Mouse (Mus musculus) E14TG2a.4 (cell line): Measurements from ENCODE around the gene Zkscan5.
A peak's percentile ranks its signal among the peaks of the same experiment; 100 is the strongest.

Source experiments
- CTCF ChIP-seq: conservative IDR thresholded peaks from 2 replicates; pipeline ENCODE4 v1.5.1; 2014; ENCODE audit warnings: low read length
- NANOG ChIP-seq: IDR thresholded peaks from 2 replicates; pipeline ENCODE4 v1.6.1; 2014; ENCODE audit warnings: borderline replicate concordance, low read length, mixed read lengths
- POU5F1 ChIP-seq: IDR thresholded peaks from 2 replicates; pipeline ENCODE4 v1.6.1; 2014; ENCODE audit warnings: low read length, borderline replicate concordance

DNA sequence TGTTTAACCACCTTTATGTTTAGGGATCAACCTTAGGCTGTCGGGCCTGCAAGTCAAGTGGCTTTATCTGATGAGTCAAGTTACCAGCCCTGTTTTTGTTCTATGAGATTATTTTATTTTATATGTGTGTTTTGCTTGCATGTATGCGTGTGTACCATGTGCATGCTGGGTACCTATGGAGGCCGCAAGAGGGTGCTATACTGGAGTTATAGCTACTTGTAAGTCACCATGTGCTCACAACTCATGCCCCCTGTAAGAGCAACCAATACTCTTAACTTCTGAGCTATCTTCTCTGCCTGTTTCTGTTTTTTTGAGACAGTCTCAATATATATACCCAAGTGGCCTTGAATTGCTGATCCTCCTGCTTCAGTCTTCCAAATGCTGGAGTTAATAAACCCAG lies 9.1 kb downstream of the Zkscan5 start:
- TF ChIP-seq CTCF = peak; percentile 45
- TF ChIP-seq NANOG = no peak
- TF ChIP-seq POU5F1 = no peak
